Mouse (Mus musculus): ENCODE results near the gene Glt28d2. TPM values are rescaled to one million over a fixed set of nuclear protein-coding genes. Genes with fewer than 3 reads are reported as not detected.

The Glt28d2 gene
- 1.0 to 1.8 TPM (median 1.4 TPM) in 4 replicates for total RNA-seq (2023)

DNA sequence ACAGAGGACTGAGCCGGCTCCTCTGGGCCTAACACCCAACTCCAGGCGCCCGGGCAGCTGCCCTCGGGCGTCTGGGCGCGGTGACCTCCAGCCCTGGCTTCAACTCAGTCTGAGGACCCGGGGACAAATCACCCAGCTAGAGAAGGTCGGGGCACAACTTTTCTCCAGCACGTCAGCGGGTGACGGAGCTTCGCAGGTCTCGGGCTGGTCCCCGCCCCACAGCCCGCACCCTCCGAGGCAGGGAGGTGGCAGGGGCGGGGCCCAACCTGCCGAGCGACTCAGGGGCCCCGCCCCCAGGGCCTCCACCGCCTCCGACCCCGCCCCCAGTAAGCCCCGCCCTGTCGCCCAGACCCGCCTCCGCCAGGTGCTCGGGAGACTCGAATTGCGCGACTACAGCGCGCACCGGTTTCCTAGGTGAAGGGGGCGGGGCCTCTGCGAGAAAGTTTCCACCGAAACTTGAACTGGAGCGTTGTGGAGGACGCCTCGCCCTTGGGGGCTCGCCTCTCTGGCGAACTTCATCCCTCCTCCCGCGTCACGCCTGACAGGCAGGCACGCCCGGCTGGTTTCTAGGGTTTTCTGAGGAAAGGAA, at the start of gene Glt28d2, which contains the start of gene Gm37240:
Gene Glt28d2, minus strand, starts transcription at position 278 of the 589 bp plus-strand sequence.
Gene Gm37240, minus strand, starts transcription at position 280 of the 589 bp plus-strand sequence.

Other genes with a start within 250 kb of the Glt28d2 start
- gene Fam160a1, start 70.2 kb downstream of the Glt28d2 start, total RNA-seq (2023) = 1.9 to 2.7 TPM (median 2.4 TPM) in 4 replicates
- 2.7 to 6.5 TPM (median 3.4 TPM) in 4 replicates for gene Gm37240, start within 50 bp of the Glt28d2 start, total RNA-seq (2023)
- gene Sh3d19, start 83.6 kb upstream of the Glt28d2 start, total RNA-seq (2023) = 0.12 to 0.56 TPM (median 0.25 TPM) in 4 replicates
- gene Prss48, start 115.0 kb upstream of the Glt28d2 start, total RNA-seq (2023) = not detected in 4 replicates